Mouse (Mus musculus): ENCODE data around the gene Comp. TPM values are rescaled to one million over a fixed set of nuclear protein-coding genes. Genes with fewer than 3 reads are reported as not detected.

The Comp gene
- polyA plus RNA-seq, 1 experiment from 2014 or later = 1.6 TPM

DNA sequence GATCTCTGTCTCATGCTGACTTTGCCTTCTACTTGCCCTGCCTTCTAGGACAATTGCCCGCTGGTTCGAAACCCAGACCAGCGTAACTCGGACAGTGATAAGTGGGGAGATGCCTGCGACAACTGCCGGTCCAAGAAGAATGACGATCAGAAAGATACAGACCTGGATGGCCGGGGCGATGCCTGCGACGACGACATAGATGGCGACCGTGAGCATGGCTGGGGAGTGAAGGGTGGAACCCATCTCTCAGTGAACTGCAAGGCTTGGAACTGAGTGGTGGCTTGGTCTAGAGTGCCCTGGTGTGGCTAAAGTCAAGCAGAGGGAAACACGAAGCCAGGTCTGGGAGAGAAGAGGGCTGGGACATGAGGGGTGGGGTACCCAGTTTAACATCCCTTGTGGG, 3.7 kb downstream of the Comp start:
- 13% methylated on average over 15 of the region's 15 CpGs for WGBS (ENCODE audit: insufficient replicate concordance)
- Histone ChIP-seq H3K27me3 (ENCODE audit: control insufficient read depth, insufficient read depth, low read depth, low read length) (peaks cover 69% of the 10 kb centered on the region), H3K27ac (ENCODE audit: low read length) (no peak overlapping the region), H3K4me3 (ENCODE audit: low read depth, low read length) (no peak overlapping the region), H3K9me3 (replicated peaks; ENCODE audit: control insufficient read depth, low read length) (no peaks in the 10 kb centered on the region), H3K4me1 (ENCODE audit: control insufficient read depth, low read depth, low read length) (peaks cover 33% of the 10 kb centered on the region), H3K4me2 (ENCODE audit: low read depth, low read length) (no peak overlapping the region), H3K36me3 (ENCODE audit: control insufficient read depth, insufficient read depth) (no peaks in the 10 kb centered on the region), H3K9ac (ENCODE audit: low read depth, low read length) (no peak overlapping the region)
- ATAC-seq (ENCODE audit: low read depth) = no peak

DNA sequence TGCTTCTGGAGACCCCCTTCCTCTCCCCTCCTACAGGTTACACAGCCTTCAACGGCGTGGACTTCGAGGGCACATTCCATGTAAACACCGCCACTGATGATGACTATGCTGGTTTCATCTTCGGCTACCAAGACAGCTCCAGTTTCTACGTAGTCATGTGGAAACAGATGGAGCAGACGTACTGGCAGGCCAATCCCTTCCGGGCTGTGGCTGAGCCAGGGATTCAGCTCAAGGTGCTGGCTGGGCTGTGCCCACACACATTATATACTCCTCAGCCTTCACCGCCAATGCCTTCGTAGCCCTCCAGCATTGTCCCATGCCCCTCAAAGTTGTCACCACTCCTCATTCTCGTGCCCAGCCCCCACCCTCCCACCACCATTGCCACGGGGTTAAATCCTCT, 6.7 kb downstream of the Comp start:
- no peak overlapping the region for H3K9ac ChIP-seq (ENCODE audit: low read depth, low read length)
- H3K9me3 ChIP-seq (replicated peaks; ENCODE audit: control insufficient read depth, low read length) = no peaks in the 10 kb centered on the region
- no peak overlapping the region for H3K4me3 ChIP-seq (ENCODE audit: low read depth, low read length)
- H3K27ac ChIP-seq (ENCODE audit: low read length) = no peak overlapping the region
- H3K27me3 ChIP-seq (ENCODE audit: control insufficient read depth, insufficient read depth, low read depth, low read length) = peaks cover 38% of the 10 kb centered on the region
- WGBS (ENCODE audit: insufficient replicate concordance) = 68% methylated on average over 12 of the region's 12 CpGs
- ATAC-seq (ENCODE audit: low read depth) = no peak
- H3K4me1 ChIP-seq (ENCODE audit: control insufficient read depth, low read depth, low read length) = peaks cover 14% of the 10 kb centered on the region
- H3K4me2 ChIP-seq (ENCODE audit: low read depth, low read length) = no peak overlapping the region
- H3K36me3 ChIP-seq (ENCODE audit: control insufficient read depth, insufficient read depth) = no peaks in the 10 kb centered on the region

DNA sequence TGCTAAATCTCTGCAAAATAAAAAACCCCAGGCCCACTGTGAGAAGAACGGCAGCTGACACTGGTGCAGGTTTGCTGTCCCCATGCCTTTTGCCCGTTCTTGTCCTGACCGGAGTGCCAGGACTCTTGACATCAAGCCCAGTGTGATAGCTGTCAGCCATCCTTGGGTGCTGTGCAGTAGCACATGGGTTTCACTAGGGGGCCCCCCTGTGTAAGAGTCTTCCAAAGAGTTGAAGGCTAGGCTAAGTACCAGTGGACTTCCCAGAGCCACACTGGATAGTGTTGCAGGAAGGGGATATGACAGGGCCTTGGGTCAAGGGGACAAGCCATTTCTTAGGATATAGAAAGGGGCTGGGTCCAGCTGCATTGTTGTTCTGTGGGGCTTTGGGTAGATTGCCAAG, 9.9 kb downstream of the Comp start:
- 41% methylated on average over 3 of the region's 3 CpGs for WGBS (ENCODE audit: insufficient replicate concordance)
- Histone ChIP-seq H3K27ac (ENCODE audit: low read length) (no peak overlapping the region), H3K9me3 (replicated peaks; ENCODE audit: control insufficient read depth, low read length) (no peaks in the 10 kb centered on the region), H3K9ac (ENCODE audit: low read depth, low read length) (no peak overlapping the region), H3K36me3 (ENCODE audit: control insufficient read depth, insufficient read depth) (no peaks in the 10 kb centered on the region; the same call in 1 of the 2 replicates), H3K4me2 (ENCODE audit: low read depth, low read length) (no peak overlapping the region), H3K4me3 (ENCODE audit: low read depth, low read length) (no peak overlapping the region), H3K4me1 (ENCODE audit: control insufficient read depth, low read depth, low read length) (no peaks in the 10 kb centered on the region; the same call in 1 of the 2 replicates), H3K27me3 (ENCODE audit: control insufficient read depth, insufficient read depth, low read depth, low read length) (peaks cover 10% of the 10 kb centered on the region)
- ATAC-seq (ENCODE audit: low read depth) = 0 out of 2 replicates have a peak, but pooled peaks have one; percentile 44

DNA sequence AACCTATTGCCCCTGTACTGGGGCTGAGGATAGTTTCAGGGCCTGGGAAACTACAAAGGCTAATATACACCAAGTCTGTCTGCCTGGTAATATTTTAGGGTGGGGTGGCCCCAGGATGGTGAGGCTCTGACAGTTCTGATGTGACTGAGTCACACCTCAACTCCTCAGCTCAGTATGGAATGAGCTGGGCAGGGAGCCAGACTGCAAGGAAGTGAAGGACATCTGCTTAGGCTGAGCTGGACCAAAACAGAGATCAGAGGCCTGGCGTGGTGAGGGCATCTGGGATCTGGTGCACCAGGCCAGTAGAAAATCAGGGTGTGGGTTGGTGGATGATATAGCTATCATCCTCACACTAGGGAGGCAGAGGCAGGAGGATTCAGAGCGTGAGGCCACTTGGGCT, 16.3 kb downstream of the Comp start:
- H3K9ac ChIP-seq (ENCODE audit: low read depth, low read length) = no peak overlapping the region
- no peaks in the 10 kb centered on the region for H3K9me3 ChIP-seq (replicated peaks; ENCODE audit: control insufficient read depth, low read length)
- ATAC-seq (ENCODE audit: low read depth) = no peak
- H3K27me3 ChIP-seq (ENCODE audit: control insufficient read depth, insufficient read depth, low read depth, low read length) = no peaks in the 10 kb centered on the region
- H3K27ac ChIP-seq (ENCODE audit: low read length) = no peak overlapping the region
- no peak overlapping the region for H3K4me2 ChIP-seq (ENCODE audit: low read depth, low read length)
- H3K4me1 ChIP-seq (ENCODE audit: control insufficient read depth, low read depth, low read length) = no peaks in the 10 kb centered on the region
- 71% methylated on average over 2 of the region's 2 CpGs for WGBS (ENCODE audit: insufficient replicate concordance)
- no peaks in the 10 kb centered on the region; the same call in 1 of the 2 replicates for H3K36me3 ChIP-seq (ENCODE audit: control insufficient read depth, insufficient read depth)
- no peak overlapping the region for H3K4me3 ChIP-seq (ENCODE audit: low read depth, low read length)

DNA sequence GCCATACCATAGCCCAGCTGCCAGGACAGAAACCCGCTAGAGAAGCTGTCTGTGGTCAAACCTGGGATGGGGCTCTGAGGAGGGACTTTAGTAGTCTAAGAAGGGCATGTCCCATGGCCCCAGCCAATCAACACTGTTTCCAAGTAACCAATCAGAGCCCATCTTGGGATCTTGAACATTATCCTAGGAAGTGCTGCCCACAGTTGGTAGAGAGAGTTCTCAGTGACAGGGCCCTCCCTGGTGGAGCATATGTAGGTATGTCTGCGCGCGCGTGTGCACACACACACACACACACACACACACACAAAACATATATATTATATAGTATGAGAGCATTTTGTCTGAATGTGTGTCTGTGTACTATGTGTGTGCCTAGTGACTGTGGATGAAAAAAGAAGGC, 19.7 kb downstream of the Comp start:
- no peaks in the 10 kb centered on the region for H3K27me3 ChIP-seq (ENCODE audit: control insufficient read depth, insufficient read depth, low read depth, low read length)
- H3K4me2 ChIP-seq (ENCODE audit: low read depth, low read length) = no peak overlapping the region
- H3K36me3 ChIP-seq (ENCODE audit: control insufficient read depth, insufficient read depth) = no peaks in the 10 kb centered on the region
- H3K9me3 ChIP-seq (replicated peaks; ENCODE audit: control insufficient read depth, low read length) = no peaks in the 10 kb centered on the region
- no peak overlapping the region for H3K4me3 ChIP-seq (ENCODE audit: low read depth, low read length)
- no peaks in the 10 kb centered on the region for H3K4me1 ChIP-seq (ENCODE audit: control insufficient read depth, low read depth, low read length)
- no peak overlapping the region for H3K27ac ChIP-seq (ENCODE audit: low read length)
- no peak for ATAC-seq (ENCODE audit: low read depth)
- 86% methylated on average over 5 of the region's 5 CpGs for WGBS (ENCODE audit: insufficient replicate concordance)
- no peak overlapping the region for H3K9ac ChIP-seq (ENCODE audit: low read depth, low read length)

DNA sequence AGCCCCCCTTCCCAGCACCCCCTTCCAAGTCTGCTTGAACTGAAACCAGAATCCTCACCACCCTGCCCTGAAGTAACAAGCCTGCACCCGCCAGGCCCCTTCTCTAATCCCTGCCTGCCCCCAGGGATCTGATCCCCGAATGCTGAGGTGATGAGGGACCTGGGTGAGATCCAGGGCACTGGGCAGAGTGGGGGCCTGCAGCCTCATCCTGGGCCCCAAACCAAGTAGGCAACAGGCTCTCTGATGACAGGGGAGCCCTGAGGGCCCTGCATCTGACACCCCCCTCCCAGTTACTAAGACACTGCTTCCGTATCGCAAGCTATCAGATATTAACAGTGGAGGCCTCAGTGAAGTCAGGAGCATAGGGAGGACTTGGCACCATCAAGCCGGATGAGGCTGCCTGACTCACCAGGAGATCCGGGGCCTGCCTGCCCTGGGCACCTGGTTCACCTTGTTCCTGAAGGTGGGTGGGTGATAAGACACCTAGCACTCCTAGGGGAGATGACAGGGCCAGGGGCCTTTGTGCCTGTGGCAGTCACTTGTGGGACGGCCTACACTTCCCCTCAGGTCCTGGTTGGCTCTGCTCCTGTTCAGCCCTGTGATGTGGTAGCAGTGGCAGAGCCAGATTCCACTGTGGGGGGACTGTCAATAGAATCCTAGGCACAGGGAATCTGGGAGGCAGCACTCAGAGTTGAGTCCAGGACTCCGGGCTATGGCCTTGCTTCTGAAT, 21.1 kb downstream of the Comp start:
- 71% methylated on average over 8 of the region's 8 CpGs for WGBS (ENCODE audit: insufficient replicate concordance)
- no peaks in the 10 kb centered on the region for H3K36me3 ChIP-seq (ENCODE audit: control insufficient read depth, insufficient read depth)
- H3K27me3 ChIP-seq (ENCODE audit: control insufficient read depth, insufficient read depth, low read depth, low read length) = no peaks in the 10 kb centered on the region
- no peak overlapping the region for H3K9ac ChIP-seq (ENCODE audit: low read depth, low read length)
- no peak overlapping the region for H3K27ac ChIP-seq (ENCODE audit: low read length)
- ATAC-seq (ENCODE audit: low read depth) = no peak
- no peaks in the 10 kb centered on the region for H3K4me1 ChIP-seq (ENCODE audit: control insufficient read depth, low read depth, low read length)
- H3K4me3 ChIP-seq (ENCODE audit: low read depth, low read length) = no peak overlapping the region
- no peaks in the 10 kb centered on the region for H3K9me3 ChIP-seq (replicated peaks; ENCODE audit: control insufficient read depth, low read length)
- no peak overlapping the region for H3K4me2 ChIP-seq (ENCODE audit: low read depth, low read length)

DNA sequence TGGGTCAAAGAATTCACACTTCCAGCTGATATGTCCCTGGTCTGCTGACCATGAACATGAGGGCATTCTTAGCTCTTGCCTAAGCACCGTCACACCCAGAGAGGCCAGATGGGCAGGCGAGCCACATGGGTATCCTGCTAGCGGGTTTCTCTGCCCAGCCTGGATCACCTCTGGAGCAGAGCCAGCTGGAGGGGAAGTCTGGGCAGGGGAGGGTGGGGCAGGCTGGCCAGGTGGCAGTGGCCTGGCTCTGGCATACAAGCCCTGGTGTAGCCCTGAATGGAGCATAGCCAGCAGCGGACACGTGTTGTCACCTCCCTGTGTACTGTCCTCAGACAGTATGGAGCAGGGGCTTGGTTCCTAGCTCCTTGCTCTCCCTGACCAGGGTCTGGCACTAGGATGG, 22.3 kb downstream of the Comp start:
- no peak for ATAC-seq (ENCODE audit: low read depth)
- H3K36me3 ChIP-seq (ENCODE audit: control insufficient read depth, insufficient read depth) = no peaks in the 10 kb centered on the region
- H3K4me2 ChIP-seq (ENCODE audit: low read depth, low read length) = no peak overlapping the region
- no peaks in the 10 kb centered on the region for H3K4me1 ChIP-seq (ENCODE audit: control insufficient read depth, low read depth, low read length)
- WGBS (ENCODE audit: insufficient replicate concordance) = 72% methylated on average over 5 of the region's 5 CpGs
- no peaks in the 10 kb centered on the region for H3K9me3 ChIP-seq (replicated peaks; ENCODE audit: control insufficient read depth, low read length)
- no peak overlapping the region for H3K9ac ChIP-seq (ENCODE audit: low read depth, low read length)
- H3K27me3 ChIP-seq (ENCODE audit: control insufficient read depth, insufficient read depth, low read depth, low read length) = no peaks in the 10 kb centered on the region
- no peak overlapping the region for H3K4me3 ChIP-seq (ENCODE audit: low read depth, low read length)
- no peak overlapping the region for H3K27ac ChIP-seq (ENCODE audit: low read length)

DNA sequence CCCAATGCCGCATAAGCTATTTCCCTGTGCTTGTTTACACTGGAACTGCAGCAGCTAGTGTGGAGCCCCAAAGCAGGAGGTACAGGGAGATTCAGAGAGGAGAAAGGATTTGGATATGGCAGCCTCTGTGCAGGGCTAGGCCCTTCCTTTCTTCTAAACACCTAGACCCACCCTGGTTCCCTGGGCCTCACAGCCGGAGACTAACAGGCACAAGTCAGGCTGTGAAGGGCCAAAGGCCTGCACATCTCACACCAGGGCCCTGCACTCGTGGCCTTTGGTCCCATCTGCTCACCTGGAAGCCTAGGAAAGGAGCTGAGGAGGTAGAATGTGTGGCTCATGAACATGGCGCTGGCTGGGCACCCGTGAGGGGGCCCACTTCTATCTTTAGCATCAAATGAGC, 22.8 kb downstream of the Comp start:
- no peak overlapping the region for H3K27ac ChIP-seq (ENCODE audit: low read length)
- no peaks in the 10 kb centered on the region for H3K36me3 ChIP-seq (ENCODE audit: control insufficient read depth, insufficient read depth)
- no peaks in the 10 kb centered on the region for H3K27me3 ChIP-seq (ENCODE audit: control insufficient read depth, insufficient read depth, low read depth, low read length)
- no peak for ATAC-seq (ENCODE audit: low read depth)
- no peaks in the 10 kb centered on the region for H3K4me1 ChIP-seq (ENCODE audit: control insufficient read depth, low read depth, low read length)
- WGBS (ENCODE audit: insufficient replicate concordance) = 69% methylated on average over 5 of the region's 5 CpGs
- no peak overlapping the region for H3K4me2 ChIP-seq (ENCODE audit: low read depth, low read length)
- no peak overlapping the region for H3K9ac ChIP-seq (ENCODE audit: low read depth, low read length)
- no peak overlapping the region for H3K4me3 ChIP-seq (ENCODE audit: low read depth, low read length)
- no peaks in the 10 kb centered on the region for H3K9me3 ChIP-seq (replicated peaks; ENCODE audit: control insufficient read depth, low read length)

DNA sequence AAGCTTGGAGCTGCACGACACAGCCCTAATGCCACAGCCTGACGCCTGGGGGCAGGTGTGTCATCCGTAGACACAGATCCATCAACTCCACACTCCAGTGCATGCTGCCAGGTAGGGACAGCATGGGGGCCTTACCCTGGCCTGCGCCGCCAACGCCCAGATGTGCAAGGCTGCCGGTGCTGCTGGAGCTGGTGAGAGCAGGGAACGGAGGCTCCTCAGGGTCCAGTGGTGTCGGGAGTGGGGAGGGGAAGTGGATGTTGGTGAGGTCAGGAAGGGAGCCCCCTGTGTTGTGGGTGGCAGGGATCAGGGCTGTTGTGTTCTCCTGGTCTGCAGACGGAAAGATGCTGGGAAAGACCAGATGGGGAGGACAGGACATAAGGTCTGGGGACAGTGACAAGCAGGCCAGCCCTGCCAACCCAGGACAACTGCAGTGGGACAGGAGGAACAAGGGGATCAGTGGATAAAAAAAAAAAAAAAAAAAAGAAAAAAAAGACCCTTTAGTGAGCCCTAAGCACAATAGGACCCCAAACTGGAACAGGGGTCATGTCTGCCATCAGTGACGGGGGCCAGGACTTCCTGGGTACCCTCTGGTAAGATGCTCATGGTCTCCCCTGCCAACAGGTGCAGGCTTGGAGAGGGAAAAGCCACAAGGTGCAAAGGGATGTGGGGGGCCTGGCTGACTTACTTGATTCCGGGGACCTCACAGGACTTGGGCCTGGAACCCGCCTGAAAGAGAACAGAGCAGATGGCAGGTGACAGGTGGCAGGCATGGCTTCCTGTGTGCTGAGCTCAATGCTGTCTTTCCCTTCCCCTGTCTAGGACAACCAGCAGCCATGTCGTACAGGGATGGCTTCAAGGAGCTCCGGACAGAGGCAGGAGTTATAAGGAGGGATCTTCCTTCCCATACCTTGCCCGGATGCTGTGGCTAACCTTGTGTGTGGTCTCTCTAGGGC, 24.5 kb downstream of the Comp start:
- Histone ChIP-seq H3K27ac (ENCODE audit: low read length) (no peak overlapping the region), H3K9me3 (replicated peaks; ENCODE audit: control insufficient read depth, low read length) (no peaks in the 10 kb centered on the region), H3K4me1 (ENCODE audit: control insufficient read depth, low read depth, low read length) (no peaks in the 10 kb centered on the region), H3K27me3 (ENCODE audit: control insufficient read depth, insufficient read depth, low read depth, low read length) (no peaks in the 10 kb centered on the region), H3K36me3 (ENCODE audit: control insufficient read depth, insufficient read depth) (no peaks in the 10 kb centered on the region), H3K4me2 (ENCODE audit: low read depth, low read length) (no peak overlapping the region), H3K4me3 (ENCODE audit: low read depth, low read length) (no peak overlapping the region), H3K9ac (ENCODE audit: low read depth, low read length) (no peak overlapping the region)
- WGBS (ENCODE audit: insufficient replicate concordance) = 79% methylated on average over 16 of the region's 16 CpGs
- ATAC-seq (ENCODE audit: low read depth) = no peak
